Mouse (Mus musculus) heart, embryonic 15.5 days (tissue): ENCODE results near the gene Srrm2. TPM values are rescaled to one million over a fixed set of nuclear protein-coding genes. Genes with fewer than 3 reads are reported as not detected.

Source experiments
- ATAC-seq: fragments of 200-750 bp; cut with Nextera tagmentation; replicated peaks from 2 replicates; pipeline ENCODE4 v1.8.0; 2017; ENCODE audit warnings: low read depth, moderate TSS enrichment; ENCODE audit not compliant: insufficient number of reproducible peaks, insufficient read depth, low FRiP score
- H3K27ac ChIP-seq: fragments of 300-500 bp; sonication (generic); 2 replicates; pipeline ENCODE4 v1.5.1; 2015; ENCODE audit warnings: mild to moderate bottlenecking, inconsistent platforms
- H3K27me3 ChIP-seq: fragments of 300-500 bp; sonication (generic); 2 replicates; pipeline ENCODE4 v1.6.1; 2015; ENCODE audit warnings: inconsistent platforms
- H3K36me3 ChIP-seq: fragments of 300-500 bp; sonication (generic); 2 replicates; pipeline ENCODE4 v1.6.1; 2015; ENCODE audit warnings: mild to moderate bottlenecking, inconsistent platforms
- H3K4me1 ChIP-seq: fragments of 300-500 bp; sonication (generic); replicated peaks from 2 replicates; pipeline ENCODE4 v1.6.1; 2015; ENCODE audit warnings: inconsistent platforms
- H3K4me2 ChIP-seq: fragments of 300-500 bp; sonication (generic); 2 replicates; pipeline ENCODE4 v1.6.1; 2015; ENCODE audit warnings: inconsistent platforms, mild to moderate bottlenecking, moderate library complexity
- H3K4me3 ChIP-seq: fragments of 300-500 bp; sonication (generic); 2 replicates; pipeline ENCODE4 v1.5.1; 2015; ENCODE audit warnings: mild to moderate bottlenecking, inconsistent platforms
- H3K9ac ChIP-seq: fragments of 300-500 bp; sonication (generic); 2 replicates; pipeline ENCODE4 v1.6.1; 2015; ENCODE audit warnings: mild to moderate bottlenecking, inconsistent platforms
- H3K9me3 ChIP-seq: fragments of 300-500 bp; sonication (generic); replicated peaks from 2 replicates; pipeline ENCODE4 v1.6.1; 2016; ENCODE audit warnings: inconsistent platforms
- WGBS: fragments of 180-500 bp; shearing (Covaris S2); methylation state at CpG from one replicate; pipeline ENCODE4 v1.1.7; 2015; ENCODE audit warnings: mixed read lengths; 5-methylcytosine and 5-hydroxymethylcytosine counted together
- polyA plus RNA-seq: library from polyadenylated mRNA; unstranded; fragments of >200 nt; fragmentation: Nextera tagmentation; extraction: Ambion mirVana; gene quantifications from 2 replicates; pipeline ENCODE4 v1.2.1, GENCODE M21; 2015

Srrm2 gene
- polyA plus RNA-seq, 1 experiment from 2014 or later: 315 TPM

DNA sequence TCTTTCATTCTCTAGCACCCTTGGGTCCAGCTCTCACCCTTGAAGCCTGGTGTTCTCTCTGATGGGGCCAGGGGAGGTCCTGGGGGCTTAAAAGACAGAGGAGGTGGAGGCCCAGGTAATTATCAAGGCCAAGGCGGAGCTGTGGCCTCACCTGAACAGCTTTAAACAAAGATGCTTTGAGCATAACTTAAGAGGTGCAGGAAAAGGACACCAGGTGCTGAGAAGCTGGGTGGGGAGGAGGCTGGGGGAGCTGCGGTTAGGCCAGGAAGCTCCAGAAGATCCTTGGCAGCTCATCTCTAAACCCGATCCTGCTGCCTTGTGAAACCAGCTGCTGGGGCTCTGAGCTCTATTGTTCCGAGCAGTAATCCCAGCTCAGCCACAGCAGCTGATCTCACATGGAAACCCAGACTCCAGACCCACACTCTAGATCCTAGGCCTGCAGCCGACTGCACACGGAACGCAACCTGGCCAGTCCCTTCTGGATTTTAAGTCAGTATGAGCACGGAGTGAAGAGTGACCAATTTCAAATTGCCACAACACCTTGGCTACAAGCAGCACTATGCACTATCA lies 45.8 kb downstream of the Srrm2 start, which contains the start of gene Prss33:
Gene Prss33, minus strand, starts transcription at position 51 of the 570 bp plus-strand sequence.
- 78% methylated on average over 8 of the region's 8 CpGs for WGBS
- Histone ChIP-seq H3K27me3 (peaks cover 59% of the 10 kb centered on the region), H3K4me1 (no peaks in the 10 kb centered on the region), H3K27ac (no peak within 1 kb of the TSS), H3K4me3 (no peak within 1 kb of the TSS), H3K9ac (no peak within 1 kb of the TSS), H3K9me3 (no peaks in the 10 kb centered on the region), H3K4me2 (no peak within 1 kb of the TSS), H3K36me3 (no peaks in the 10 kb centered on the region)
- no peak for ATAC-seq

DNA sequence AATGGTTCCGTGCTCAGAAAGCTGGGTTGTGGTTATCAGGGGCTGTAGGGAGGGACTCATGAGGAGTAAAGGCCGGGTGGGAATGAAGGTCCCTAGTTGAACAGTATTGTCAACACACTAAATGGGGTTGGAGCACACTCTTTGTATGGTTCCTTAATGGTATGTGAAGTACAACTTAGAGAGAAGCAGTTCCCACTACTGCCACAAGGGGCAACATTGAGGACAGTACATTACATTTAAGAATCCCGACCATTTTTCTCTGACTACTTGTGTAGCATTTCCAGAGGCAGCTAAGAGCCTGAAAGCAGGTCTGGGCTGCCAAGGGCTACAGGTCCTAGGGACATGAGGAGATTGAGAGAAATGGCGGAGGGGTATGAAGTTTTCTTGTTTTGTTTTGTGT lies 50.8 kb downstream of the Srrm2 start:
- Histone ChIP-seq H3K4me1 (0 out of 2 replicates have a peak, but pooled peaks cover 2% of the 10 kb centered on the region), H3K4me3 (no peak overlapping the region), H3K36me3 (no peaks in the 10 kb centered on the region), H3K27me3 (peaks cover 26% of the 10 kb centered on the region), H3K9me3 (no peaks in the 10 kb centered on the region), H3K4me2 (no peak overlapping the region), H3K27ac (no peak overlapping the region), H3K9ac (no peak overlapping the region)
- no peak for ATAC-seq
- 33% methylated on average over 4 of the region's 4 CpGs for WGBS

DNA sequence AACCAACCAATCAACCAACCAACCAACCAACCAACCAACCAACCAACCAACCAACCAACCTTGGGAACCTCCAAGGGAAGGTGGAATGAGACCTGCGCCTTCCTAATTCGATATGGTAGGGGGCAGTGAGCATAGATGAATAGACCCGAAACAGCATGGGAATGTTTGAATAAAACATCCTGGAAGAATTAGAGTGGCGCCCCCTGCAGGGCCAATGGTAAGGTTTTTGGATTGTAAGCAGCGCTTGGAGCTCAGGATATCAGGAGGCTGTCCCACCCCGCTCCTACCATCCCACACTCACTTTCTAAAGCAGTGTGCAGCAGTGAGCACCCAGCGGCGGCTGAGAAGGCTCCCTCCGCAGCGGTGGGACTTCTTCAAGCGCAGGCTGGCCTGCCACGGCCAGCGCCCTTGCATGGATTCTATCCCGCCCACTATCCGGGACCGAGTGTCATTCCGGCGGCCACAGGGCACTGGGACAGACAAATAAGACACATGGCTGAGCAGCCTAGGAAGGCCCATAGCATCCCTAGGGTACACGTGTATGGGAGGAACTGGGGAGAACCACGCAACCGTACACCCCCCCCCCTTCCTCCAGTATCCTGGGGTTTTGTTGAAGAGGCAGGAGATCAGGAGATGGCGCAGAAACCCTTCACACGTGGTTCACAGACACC lies 52.9 kb downstream of the Srrm2 start:
- WGBS: 43% methylated on average over 23 of the region's 23 CpGs
- H3K4me3 ChIP-seq: 0 out of 2 replicates have a peak overlapping the region, but pooled peaks have one; percentile 0
- H3K27me3 ChIP-seq: peaks cover 13% of the 10 kb centered on the region
- H3K9me3 ChIP-seq: no peaks in the 10 kb centered on the region
- 0 out of 2 replicates have a peak, but pooled peaks cover 2% of the 10 kb centered on the region for H3K4me1 ChIP-seq
- ATAC-seq: no peak
- no peaks in the 10 kb centered on the region for H3K36me3 ChIP-seq
- 0 out of 2 replicates have a peak overlapping the region, but pooled peaks have one; percentile 42 for H3K4me2 ChIP-seq
- H3K9ac ChIP-seq: no peak overlapping the region
- H3K27ac ChIP-seq: no peak overlapping the region

DNA sequence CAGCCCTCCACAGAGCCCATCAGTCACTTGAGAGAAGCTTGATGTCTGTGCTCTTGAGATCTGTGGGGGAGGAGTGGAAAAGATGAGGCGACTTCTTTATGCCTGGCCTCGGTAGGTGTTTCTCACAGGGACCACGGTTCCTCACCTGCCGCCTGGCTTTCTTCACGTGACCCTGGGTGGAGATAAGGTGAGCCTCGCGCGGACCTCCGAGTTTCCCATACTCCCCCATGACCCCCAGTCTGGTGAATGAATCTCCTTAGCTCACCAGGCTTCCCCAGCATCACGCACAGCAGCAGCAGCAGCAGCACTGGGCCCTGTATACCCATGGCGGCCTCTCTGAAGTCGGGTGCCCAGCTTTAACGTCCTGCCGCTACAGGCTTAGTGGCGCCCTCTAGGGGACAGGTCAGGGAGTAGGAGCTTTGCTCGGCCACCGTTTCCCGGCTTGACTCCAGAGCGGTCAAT lies 53.5 kb downstream of the Srrm2 start, which contains the start of the genes Prss32 and Prss41:
Gene Prss32, plus strand, starts transcription at position 44 of the 462 bp plus-strand sequence.
Gene Prss41, minus strand, starts transcription at position 361 of the 462 bp plus-strand sequence.
- Histone ChIP-seq H3K4me2 (peak within 1 kb of the TSS; percentile 42), H3K4me3 (0 out of 2 replicates have a peak within 1 kb of the TSS, but pooled peaks have one; percentile 0), H3K36me3 (no peaks in the 10 kb centered on the region), H3K9me3 (no peaks in the 10 kb centered on the region), H3K9ac (no peak within 1 kb of the TSS), H3K4me1 (0 out of 2 replicates have a peak, but pooled peaks cover 2% of the 10 kb centered on the region), H3K27me3 (peaks cover 13% of the 10 kb centered on the region), H3K27ac (no peak within 1 kb of the TSS)
- ATAC-seq: peak; percentile 29
- 16% methylated on average over 19 of the region's 19 CpGs for WGBS

GRCm38 (mm10) chr17:23850028-23850427 lies 59.7 kb downstream of the Srrm2 start:
- H3K9me3 ChIP-seq: no peaks in the 10 kb centered on the region
- H3K27me3 ChIP-seq: no peaks in the 10 kb centered on the region
- WGBS: 65% methylated on average over 2 of the region's 2 CpGs
- no peaks in the 10 kb centered on the region for H3K36me3 ChIP-seq
- H3K9ac ChIP-seq: no peak overlapping the region
- ATAC-seq: no peak
- H3K4me3 ChIP-seq: no peak overlapping the region
- no peak overlapping the region for H3K4me2 ChIP-seq
- H3K4me1 ChIP-seq: peaks cover 6% of the 10 kb centered on the region
- H3K27ac ChIP-seq: no peak overlapping the region

DNA sequence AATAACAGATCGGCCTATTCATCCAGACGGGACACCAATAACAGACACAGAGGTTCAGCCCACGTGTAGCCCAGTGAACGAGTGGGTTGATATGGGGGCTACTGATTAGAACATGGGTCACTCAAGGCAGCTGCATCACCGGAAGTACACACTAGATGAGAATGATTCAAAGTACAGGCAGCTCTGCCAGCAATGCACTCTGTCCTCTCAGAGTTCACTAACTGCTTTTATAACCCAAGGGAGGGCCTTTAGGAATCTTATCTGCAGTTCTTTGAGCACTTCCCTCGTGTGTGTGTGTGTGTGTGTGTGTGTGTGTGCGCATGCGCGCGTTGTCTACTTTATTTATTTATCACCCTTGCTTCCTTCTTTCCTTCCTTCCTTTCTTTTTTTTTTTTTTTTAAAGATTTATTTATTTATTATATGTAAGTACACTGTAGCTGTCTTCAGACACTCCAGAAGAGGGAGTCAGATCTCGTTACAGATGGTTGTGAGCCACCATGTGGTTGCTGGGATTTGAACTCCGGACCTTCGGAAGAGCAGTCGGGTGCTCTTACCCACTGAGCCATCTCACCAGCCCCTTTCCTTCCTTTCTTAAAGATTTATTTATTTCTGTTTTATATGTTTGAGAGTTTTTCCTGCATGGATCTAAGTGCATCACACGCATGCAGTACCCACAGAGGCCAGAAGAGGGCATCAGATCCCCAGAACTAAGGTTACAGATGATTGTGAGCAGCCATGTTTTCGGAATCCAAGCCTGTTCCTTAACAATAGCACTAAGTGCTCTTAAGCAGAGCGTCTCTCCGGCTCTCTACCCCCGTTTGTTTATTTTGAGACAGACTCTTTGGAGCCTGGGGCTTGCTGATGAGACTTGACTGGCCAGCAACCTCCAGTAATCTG lies 60.8 kb downstream of the Srrm2 start:
- Histone ChIP-seq H3K36me3 (no peaks in the 10 kb centered on the region), H3K27ac (no peak overlapping the region), H3K4me1 (peaks cover 6% of the 10 kb centered on the region), H3K9me3 (no peaks in the 10 kb centered on the region), H3K4me2 (no peak overlapping the region), H3K9ac (no peak overlapping the region), H3K27me3 (no peaks in the 10 kb centered on the region), H3K4me3 (no peak overlapping the region)
- WGBS: 47% methylated on average over 18 of the region's 19 CpGs
- no peak; the same call in 1 of the 2 replicates for ATAC-seq

DNA sequence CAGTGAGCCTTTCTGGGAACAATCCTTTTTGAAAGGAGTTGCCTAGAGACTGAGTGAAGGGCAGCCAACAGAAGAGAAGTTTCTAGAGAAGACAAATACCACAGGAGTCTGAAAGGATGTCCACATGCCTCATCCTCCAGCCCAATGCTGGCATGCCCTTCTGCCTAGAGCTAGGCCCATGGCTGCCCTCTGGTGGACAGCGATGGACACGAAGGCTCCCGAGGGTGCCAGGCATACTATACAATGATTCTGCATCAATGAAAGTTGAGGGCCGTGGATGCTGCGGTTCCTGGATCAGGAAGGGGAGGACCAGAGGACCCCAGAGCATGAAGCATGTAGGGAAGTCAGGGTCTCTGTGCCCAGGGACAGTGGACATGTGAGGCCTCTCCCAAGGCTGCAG lies 63.0 kb downstream of the Srrm2 start:
- Histone ChIP-seq H3K4me1 (peaks cover 6% of the 10 kb centered on the region), H3K27me3 (no peaks in the 10 kb centered on the region), H3K9me3 (no peaks in the 10 kb centered on the region), H3K4me2 (no peak overlapping the region), H3K27ac (no peak overlapping the region), H3K36me3 (no peaks in the 10 kb centered on the region), H3K9ac (no peak overlapping the region), H3K4me3 (no peak overlapping the region)
- 38% methylated on average over 5 of the region's 5 CpGs for WGBS
- no peak for ATAC-seq

DNA sequence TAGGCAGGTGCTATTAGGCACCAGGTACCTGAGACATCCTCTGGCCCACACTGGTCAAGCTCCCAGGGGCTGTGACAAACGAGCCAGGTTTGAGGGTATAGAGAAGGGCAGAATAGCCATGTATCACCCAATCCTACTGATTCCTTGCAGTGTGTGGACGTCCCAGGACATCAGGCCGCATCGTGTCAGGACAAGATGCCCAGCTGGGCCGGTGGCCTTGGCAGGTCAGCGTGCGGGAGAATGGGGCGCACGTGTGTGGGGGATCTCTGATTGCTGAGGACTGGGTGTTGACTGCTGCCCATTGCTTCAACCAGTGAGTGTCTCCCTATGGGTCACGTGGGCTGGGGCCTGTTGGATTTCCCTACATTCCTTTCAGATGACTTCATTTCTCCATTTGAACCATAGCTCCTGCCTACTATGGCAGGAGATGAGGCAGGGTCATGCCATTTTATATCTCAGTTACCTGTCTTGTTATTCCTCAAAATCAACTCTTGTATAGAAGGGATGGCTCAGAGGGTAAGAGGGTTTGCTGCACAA lies 64.0 kb downstream of the Srrm2 start:
- Histone ChIP-seq H3K27me3 (peaks cover 1% of the 10 kb centered on the region; the same call in 1 of the 2 replicates), H3K9me3 (no peaks in the 10 kb centered on the region), H3K4me1 (peaks cover 6% of the 10 kb centered on the region), H3K9ac (no peak overlapping the region), H3K4me2 (no peak overlapping the region), H3K27ac (no peak overlapping the region), H3K4me3 (no peak overlapping the region), H3K36me3 (no peaks in the 10 kb centered on the region)
- ATAC-seq: 0 out of 2 replicates have a peak, but pooled peaks have one; percentile 34
- 56% methylated on average over 10 of the region's 10 CpGs for WGBS

DNA sequence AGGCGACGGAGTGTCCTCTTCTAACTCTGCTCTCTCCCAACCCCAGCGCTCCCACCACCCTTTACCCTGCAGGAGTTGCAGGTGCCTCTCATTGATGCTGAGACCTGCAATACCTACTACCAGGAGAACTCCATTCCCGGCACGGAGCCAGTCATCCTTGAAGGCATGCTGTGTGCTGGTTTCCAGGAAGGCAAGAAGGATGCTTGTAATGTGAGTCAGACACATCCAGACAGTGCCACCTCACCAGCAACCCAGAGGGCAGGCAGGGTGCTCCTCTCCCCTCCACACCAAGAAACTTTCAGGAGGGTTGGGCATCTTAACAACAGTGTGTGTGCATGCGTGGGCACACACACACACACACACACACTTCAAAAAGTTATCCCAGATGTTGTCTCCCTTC lies 66.9 kb downstream of the Srrm2 start:
- ATAC-seq: no peak
- no peak overlapping the region for H3K4me2 ChIP-seq

GRCm38 (mm10) chr17:23857913-23858312 lies 67.6 kb downstream of the Srrm2 start:
- Histone ChIP-seq H3K9me3 (no peaks in the 10 kb centered on the region), H3K4me3 (no peak overlapping the region), H3K4me1 (peaks cover 6% of the 10 kb centered on the region), H3K27me3 (peaks cover 6% of the 10 kb centered on the region; the same call in 1 of the 2 replicates), H3K27ac (no peak overlapping the region), H3K36me3 (no peaks in the 10 kb centered on the region), H3K4me2 (no peak overlapping the region), H3K9ac (no peak overlapping the region)
- ATAC-seq: no peak
- WGBS: 62% methylated on average over 2 of the region's 2 CpGs

More for the DNA sequence above, 66.9 kb downstream of the Srrm2 start:
- Histone ChIP-seq H3K9ac (no peak overlapping the region), H3K36me3 (no peaks in the 10 kb centered on the region), H3K4me1 (peaks cover 6% of the 10 kb centered on the region), H3K27me3 (peaks cover 6% of the 10 kb centered on the region; the same call in 1 of the 2 replicates), H3K4me3 (no peak overlapping the region), H3K27ac (no peak overlapping the region), H3K9me3 (no peaks in the 10 kb centered on the region)
- WGBS: 84% methylated on average over 6 of the region's 6 CpGs
